ENCODE assay signal across 17 mouse cellular contexts in genomic region chr4:139141785-139142184, GRCm38 (mm10). TPM values are rescaled to one million over a fixed set of nuclear protein-coding genes. Genes with fewer than 3 reads are reported as not detected.
DNase-seq lines count a peak whose midpoint lies in the region; ATAC-seq and TF ChIP-seq lines count a peak whose summit lies in the region.
"Had no signal": no experiment of that assay in that cellular context is flagged by ENCODE, and none has a peak within 500 bp of the region (broad histone marks: within the 10 kb centered on the region; RNA-seq: fewer than 3 reads in every experiment).

No protein-coding gene starts in this region.

- DNase-seq in hindbrain, postnatal 0 days (ENCODE audit: low spot score) = no peak
- DNase-seq in 3T3-L1 (ENCODE audit: low read depth, low spot score) (peak; percentile 15), ES-E14 (ENCODE audit: low read depth, low spot score) (no peak)
- no peak for DNase-seq in urinary bladder, postnatal 25 days (ENCODE audit: low spot score)
- DNase-seq in adrenal gland, adult 2 months = no peak
- DNase-seq: adrenal gland, adult 8-10 months; cerebellum, postnatal 14 days; gastrocnemius, postnatal 14 days; heart, postnatal 36 days; kidney, adult 18-20 months; right cerebral cortex, postnatal 4 days had no signal

- peak; percentile 20; the same call in 1 of the 2 replicates for TF ChIP-seq CTCF in hindbrain, postnatal 0 days (IDR thresholded peaks at IDR 0.05; ENCODE audit: low read depth)

- no peak for ATAC-seq in hindbrain, postnatal 0 days
- no peak for ATAC-seq in hindbrain, embryonic 13.5 days (ENCODE audit: low FRiP score)
- ATAC-seq in megakaryocyte progenitor cell, adult 5-6 weeks (replicated peaks; ENCODE audit: poor library complexity) = peak; percentile 68
- ATAC-seq: forebrain, embryonic 14.5 days; midbrain, embryonic 13.5 days had no signal

- no peak overlapping the region for H3K4me3 ChIP-seq in hindbrain, postnatal 0 days (ENCODE audit: low read length)
- no peak overlapping the region for H3K4me3 ChIP-seq in hindbrain, embryonic 13.5 days
- H3K4me3 ChIP-seq in ES-E14 (ENCODE audit: insufficient read depth in 1 of 2, low read depth in 1 of 2, low read length in 2 of 2, poor library complexity in 1 of 2, severe bottlenecking in 1 of 2) = no peak overlapping the region
- H3K4me3 ChIP-seq: heart, embryonic 10.5 days; limb, embryonic 15.5 days; midbrain, embryonic 13.5 days had no signal

- H3K4me2 ChIP-seq in hindbrain, postnatal 0 days (ENCODE audit: low read depth, low read length) = no peak overlapping the region
- no peak overlapping the region for H3K4me2 ChIP-seq in hindbrain, embryonic 13.5 days
- H3K4me2 ChIP-seq: limb, embryonic 15.5 days; midbrain, embryonic 13.5 days had no signal

- H3K27me3 ChIP-seq in hindbrain, postnatal 0 days (ENCODE audit: insufficient read depth, low read length) = no peaks in the 10 kb centered on the region
- H3K27me3 ChIP-seq in hindbrain, embryonic 13.5 days = no peaks in the 10 kb centered on the region
- H3K27me3 ChIP-seq: limb, embryonic 15.5 days; midbrain, embryonic 13.5 days had no signal

- in situ Hi-C loops in ES-E14 (cut with MboI; ENCODE audit: low sequenced_read_pairs in 2 of 2, unreplicated experiment in 2 of 2) = no loop called here

- H3K9ac ChIP-seq in hindbrain, postnatal 0 days (replicated peaks; ENCODE audit: low read length) = no peak overlapping the region
- no peak overlapping the region for H3K9ac ChIP-seq in hindbrain, embryonic 13.5 days
- no peak overlapping the region for H3K9ac ChIP-seq in ES-E14 (ENCODE audit: insufficient read depth, low read depth, low read length, poor library complexity, severe bottlenecking)
- H3K9ac ChIP-seq: limb, embryonic 15.5 days; midbrain, embryonic 13.5 days had no signal

- 0 out of 2 replicates have a peak, but pooled peaks cover 2% of the 10 kb centered on the region for H3K9me3 ChIP-seq in hindbrain, postnatal 0 days (ENCODE audit: low read length)
- no peaks in the 10 kb centered on the region for H3K9me3 ChIP-seq in hindbrain, embryonic 13.5 days
- H3K9me3 ChIP-seq in ES-E14 (ENCODE audit: control insufficient read depth, insufficient read depth, low read depth, low read length) = no peaks in the 10 kb centered on the region
- H3K9me3 ChIP-seq: heart, embryonic 10.5 days; limb, embryonic 15.5 days; midbrain, embryonic 13.5 days had no signal

- H3K27ac ChIP-seq in hindbrain, postnatal 0 days = no peak overlapping the region
- H3K27ac ChIP-seq in hindbrain, embryonic 13.5 days = no peak overlapping the region
- no peak overlapping the region for H3K27ac ChIP-seq in ES-E14 (ENCODE audit: insufficient read depth, low read depth, low read length, poor library complexity, severe bottlenecking)
- H3K27ac ChIP-seq: heart, embryonic 10.5 days; limb, embryonic 15.5 days; midbrain, embryonic 13.5 days had no signal

- no peaks in the 10 kb centered on the region for H3K4me1 ChIP-seq in hindbrain, postnatal 0 days (ENCODE audit: insufficient read depth, low read length)
- no peaks in the 10 kb centered on the region for H3K4me1 ChIP-seq in hindbrain, embryonic 13.5 days (replicated peaks)
- peaks cover 2 to 6% of the 10 kb centered on the region in 2 experiments; a peak in 2 of 4 replicates for H3K4me1 ChIP-seq in ES-E14 (ENCODE audit: control insufficient read depth in 2 of 2, insufficient read depth in 2 of 2, low read length in 2 of 2, poor library complexity in 1 of 2)

- no peaks in the 10 kb centered on the region for H3K36me3 ChIP-seq in hindbrain, postnatal 0 days (ENCODE audit: insufficient read depth, low read length)
- no peaks in the 10 kb centered on the region for H3K36me3 ChIP-seq in hindbrain, embryonic 13.5 days
- no peaks in the 10 kb centered on the region for H3K36me3 ChIP-seq in ES-E14 (ENCODE audit: control insufficient read depth, insufficient read depth, low read length, poor library complexity, severe bottlenecking)
- H3K36me3 ChIP-seq: heart, embryonic 10.5 days; limb, embryonic 15.5 days; midbrain, embryonic 13.5 days had no signal

- WGBS in hindbrain, postnatal 0 days = 80% methylated on average over 6 of the region's 6 CpGs
- WGBS in hindbrain, embryonic 13.5 days = 75% methylated on average over 6 of the region's 6 CpGs

TF ChIP-seq in ES-E14, 5 proteins besides CTCF, POLR2A, EP300 and RAD21:
- TF ChIP-seq CHD2 (IDR thresholded peaks at IDR 0.05; ENCODE audit: low read depth, low read length) = no peak
- TF ChIP-seq ZNF384 (IDR thresholded peaks at IDR 0.05; ENCODE audit: low read depth, low read length) = peak; percentile 56; the same call in 1 of the 2 replicates

RNA-seq across cellular contexts. Expression of gene Minos1, which starts 10.9 kb away (rescaled TPM):
- 17.1 and 19.1 TPM in 2 replicates for total RNA-seq in hindbrain, postnatal 0 days (2014; rRNA removed)
- 462 and 467 TPM in 2 replicates for polyA plus RNA-seq in hindbrain, postnatal 0 days (2015; fragmentation: Nextera tagmentation; extraction: Ambion mirVana)
- 424 and 441 TPM in 2 replicates for polyA plus RNA-seq in hindbrain, embryonic 13.5 days (2015; fragmentation: Nextera tagmentation; extraction: Ambion mirVana)
- total RNA-seq in ES-E14 (2012; rRNA removed) = 141 and 147 TPM in 2 replicates
- total RNA-seq in megakaryocyte progenitor cell, adult 5-6 weeks (2015) = 517 and 531 TPM in 2 replicates
- total RNA-seq in megakaryocyte progenitor cell, adult 5-6 weeks (2017) = 167 and 172 TPM in 2 replicates
- total RNA-seq in adrenal gland, adult 2 months (2021) = 100 to 1,000 TPM; 333 to 412 TPM
- polyA plus RNA-seq in adrenal gland, adult 2 months (2012; rRNA removed) = 26.7 and 38.9 TPM in 2 replicates

RNA-seq across cellular contexts. Expression of gene Nbl1, which starts 49.0 kb away (rescaled TPM):
- 69.4 and 85.3 TPM in 2 replicates for total RNA-seq in hindbrain, postnatal 0 days (2014; rRNA removed)
- 60.6 and 64.4 TPM in 2 replicates for polyA plus RNA-seq in hindbrain, postnatal 0 days (2015; fragmentation: Nextera tagmentation; extraction: Ambion mirVana)
- polyA plus RNA-seq in hindbrain, embryonic 13.5 days (2015; fragmentation: Nextera tagmentation; extraction: Ambion mirVana) = 40.8 and 45.3 TPM in 2 replicates
- total RNA-seq in ES-E14 (2012; rRNA removed) = 4.5 and 12.5 TPM in 2 replicates
- total RNA-seq in megakaryocyte progenitor cell, adult 5-6 weeks (2015) = not detected in 2 replicates
- not detected in 2 replicates for total RNA-seq in megakaryocyte progenitor cell, adult 5-6 weeks (2017)
- total RNA-seq in adrenal gland, adult 2 months (2021) = 10 to 100 TPM; 44.0 to 64.4 TPM
- 135 and 182 TPM in 2 replicates for polyA plus RNA-seq in adrenal gland, adult 2 months (2012; rRNA removed)

RNA-seq across cellular contexts. Expression of gene Capzb, which starts 50.9 kb away (rescaled TPM):
- 86.6 and 88.5 TPM in 2 replicates for total RNA-seq in hindbrain, postnatal 0 days (2014; rRNA removed)
- 310 and 315 TPM in 2 replicates for polyA plus RNA-seq in hindbrain, postnatal 0 days (2015; fragmentation: Nextera tagmentation; extraction: Ambion mirVana)
- 340 and 343 TPM in 2 replicates for polyA plus RNA-seq in hindbrain, embryonic 13.5 days (2015; fragmentation: Nextera tagmentation; extraction: Ambion mirVana)
- total RNA-seq in ES-E14 (2012; rRNA removed) = 86.7 and 111 TPM in 2 replicates
- total RNA-seq in megakaryocyte progenitor cell, adult 5-6 weeks (2015) = 409 and 415 TPM in 2 replicates
- total RNA-seq in megakaryocyte progenitor cell, adult 5-6 weeks (2017) = 139 and 157 TPM in 2 replicates
- 100 to 1,000 TPM; 312 to 392 TPM for total RNA-seq in adrenal gland, adult 2 months (2021)
- 140 and 199 TPM in 2 replicates for polyA plus RNA-seq in adrenal gland, adult 2 months (2012; rRNA removed)
